Mouse (Mus musculus): Measurements from ENCODE around the gene Shoc2.

Gene Shoc2

GRCm38 (mm10) chr19:54039441-54039840, 95.3 kb downstream of the Shoc2 start:
- no peak for DNase-seq

GRCm38 (mm10) chr19:54040356-54041028, 96.4 kb downstream of the Shoc2 start:
- no peak for DNase-seq

DNA sequence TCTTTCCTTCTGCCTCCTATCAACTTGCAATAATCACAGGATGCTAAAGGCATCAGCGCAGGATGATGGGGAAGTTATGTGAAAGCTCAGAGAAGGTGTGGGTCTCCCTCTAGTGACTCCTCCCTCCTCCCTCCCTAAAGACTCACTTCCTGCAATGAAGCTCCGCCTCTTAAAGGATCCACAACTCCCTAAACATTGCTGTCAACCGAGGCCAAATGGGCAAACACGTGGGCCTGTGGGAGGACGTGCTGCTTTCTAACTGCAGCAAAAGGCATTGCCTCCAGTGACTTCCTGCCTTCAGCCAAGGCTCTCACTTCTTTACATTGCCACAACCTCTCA, 96.9 kb downstream of the Shoc2 start:
- DNase-seq = no peak

- no peak for DNase-seq
Observed at GRCm38 (mm10) chr19:54043851-54044250, 99.7 kb downstream of the Shoc2 start, which contains the start of gene Adra2a. Gene Adra2a, plus strand, starts transcription at chr19:54044151.

DNA sequence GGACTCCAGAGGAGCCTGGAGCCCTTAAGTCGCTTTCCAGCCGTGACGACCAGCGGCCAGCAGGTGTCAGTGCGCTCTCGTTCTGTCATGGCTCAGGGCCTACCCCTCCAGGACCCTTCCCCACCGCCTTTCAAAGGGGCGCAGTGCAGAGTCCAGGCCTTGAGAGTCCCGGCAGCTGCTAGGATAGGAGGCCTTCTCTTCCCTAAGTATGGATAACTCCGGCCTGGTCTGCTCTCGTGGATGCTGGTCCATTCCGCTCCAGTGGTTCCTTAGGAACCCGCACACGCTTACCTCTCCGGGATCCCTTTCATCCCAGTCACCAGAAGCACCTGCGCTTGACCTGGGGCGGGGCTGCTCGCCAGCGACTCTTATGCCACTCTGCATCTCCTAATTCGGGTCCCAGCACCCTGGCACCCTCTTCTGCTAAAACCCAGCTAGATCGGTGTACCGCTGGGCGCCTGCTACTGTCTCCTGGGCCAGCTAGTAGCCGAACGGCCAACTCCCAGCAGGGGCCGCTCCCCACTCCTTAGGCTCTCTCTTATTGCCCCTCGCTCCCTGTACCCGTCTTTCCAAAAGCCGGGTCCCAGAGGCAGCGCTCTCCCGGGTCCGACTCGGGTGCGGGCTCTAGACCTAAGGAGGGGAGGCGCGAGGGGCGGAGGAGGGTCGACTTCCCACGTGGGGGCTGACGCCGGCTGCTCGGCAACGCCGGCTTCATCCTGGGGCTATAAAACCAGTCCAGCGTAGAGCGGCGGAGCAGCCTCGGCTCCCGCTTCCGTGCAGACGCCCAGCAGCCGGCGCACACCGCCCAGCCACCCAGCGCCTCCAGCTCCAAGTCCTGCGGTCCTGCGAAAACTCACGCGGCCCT, 100.6 kb downstream of the Shoc2 start:
- DNase-seq = peak; percentile 86 to 88

GRCm38 (mm10) chr19:54045412-54045811, 101.3 kb downstream of the Shoc2 start:
- peak; percentile 51 to 59 for DNase-seq

DNA sequence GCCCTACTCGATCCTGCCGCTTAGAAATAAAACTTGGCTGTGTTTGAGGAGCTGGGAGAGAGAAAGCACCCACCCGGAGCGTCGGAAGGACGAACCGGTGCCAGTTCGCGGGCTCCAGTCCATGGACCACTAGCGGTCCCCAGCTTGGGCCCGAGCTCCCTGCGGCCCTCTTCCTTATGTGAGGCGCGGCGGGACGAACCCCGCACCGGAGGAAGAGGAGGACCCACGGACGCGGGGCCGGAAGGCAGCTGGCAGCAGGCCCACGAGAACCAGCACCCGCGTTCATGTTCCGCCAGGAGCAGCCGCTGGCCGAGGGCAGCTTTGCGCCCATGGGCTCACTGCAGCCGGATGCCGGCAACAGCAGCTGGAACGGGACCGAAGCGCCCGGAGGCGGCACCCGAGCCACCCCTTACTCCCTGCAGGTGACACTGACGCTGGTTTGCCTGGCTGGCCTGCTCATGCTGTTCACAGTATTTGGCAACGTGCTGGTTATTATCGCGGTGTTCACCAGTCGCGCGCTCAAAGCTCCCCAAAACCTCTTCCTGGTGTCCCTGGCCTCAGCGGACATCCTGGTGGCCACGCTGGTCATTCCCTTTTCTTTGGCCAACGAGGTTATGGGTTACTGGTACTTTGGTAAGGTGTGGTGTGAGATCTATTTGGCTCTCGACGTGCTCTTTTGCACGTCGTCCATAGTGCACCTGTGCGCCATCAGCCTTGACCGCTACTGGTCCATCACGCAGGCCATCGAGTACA, 102.0 kb downstream of the Shoc2 start:
- DNase-seq = peak; percentile 47 to 56

DNA sequence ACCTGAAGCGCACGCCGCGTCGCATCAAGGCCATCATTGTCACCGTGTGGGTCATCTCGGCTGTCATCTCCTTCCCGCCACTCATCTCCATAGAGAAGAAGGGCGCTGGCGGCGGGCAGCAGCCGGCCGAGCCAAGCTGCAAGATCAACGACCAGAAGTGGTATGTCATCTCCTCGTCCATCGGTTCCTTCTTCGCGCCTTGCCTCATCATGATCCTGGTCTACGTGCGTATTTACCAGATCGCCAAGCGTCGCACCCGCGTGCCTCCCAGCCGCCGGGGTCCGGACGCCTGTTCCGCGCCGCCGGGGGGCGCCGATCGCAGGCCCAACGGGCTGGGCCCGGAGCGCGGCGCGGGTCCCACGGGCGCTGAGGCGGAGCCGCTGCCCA, 102.6 kb downstream of the Shoc2 start:
- DNase-seq = peak; percentile 18 to 38

- DNase-seq = peak in 1 of 2 experiments; percentile 33
Observed at GRCm38 (mm10) chr19:54047386-54048050, 103.4 kb downstream of the Shoc2 start.

DNA sequence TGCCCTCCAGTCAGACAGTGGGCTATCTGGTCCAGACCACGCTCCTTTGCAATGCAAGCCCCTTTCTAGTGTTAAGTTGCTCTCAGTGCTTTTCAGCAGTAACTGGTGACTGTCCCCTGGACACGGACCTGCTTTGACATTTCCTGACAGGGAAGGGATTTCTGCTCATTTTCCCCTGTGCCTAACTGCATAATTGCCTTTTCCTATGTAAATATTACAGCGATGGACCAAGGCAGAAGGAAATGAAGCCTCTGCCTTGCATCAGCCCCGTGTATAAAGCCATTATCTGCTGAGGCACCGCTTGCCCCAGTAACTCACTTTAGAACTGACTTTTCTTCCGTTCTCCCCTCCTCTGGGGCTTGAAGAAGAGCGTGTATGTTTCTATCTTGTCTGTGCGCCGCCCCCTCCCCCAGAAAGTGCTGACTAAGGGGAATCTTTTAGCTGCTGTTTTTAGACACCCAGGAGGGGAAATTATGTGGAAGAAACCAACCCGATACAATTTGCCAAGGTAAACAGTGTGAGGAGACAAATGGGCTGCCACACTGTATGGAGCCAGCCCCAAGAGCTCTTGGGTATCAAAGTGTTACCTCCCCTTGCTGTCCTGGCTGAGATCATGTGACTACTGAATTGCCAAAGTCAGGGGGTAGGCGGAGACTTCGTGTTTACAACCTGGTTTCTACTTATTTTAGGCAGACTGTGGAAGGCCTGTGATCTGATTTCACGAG, 104.2 kb downstream of the Shoc2 start:
- DNase-seq = no peak

- DNase-seq = no peak
Observed at GRCm38 (mm10) chr19:54051651-54052050, 107.5 kb downstream of the Shoc2 start.

DNA sequence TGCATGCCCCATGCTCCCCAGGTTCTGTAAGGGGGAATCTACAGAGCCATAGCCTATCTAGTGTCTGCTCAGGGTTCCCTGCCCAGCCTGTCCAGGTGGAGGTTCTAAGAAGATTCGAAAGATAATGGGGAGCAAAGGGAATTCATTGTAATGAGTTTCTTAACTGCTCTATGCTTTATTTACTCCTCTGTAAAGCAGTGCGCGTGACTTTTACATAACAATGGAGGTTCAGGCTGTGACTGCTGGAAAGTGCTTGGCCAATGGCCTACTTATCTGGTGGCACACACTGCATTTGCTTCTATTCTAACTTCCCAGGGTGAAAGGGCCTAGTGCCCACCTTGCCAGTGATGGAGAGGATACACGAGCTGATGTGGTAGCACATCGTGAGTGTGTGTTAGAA, 111.7 kb downstream of the Shoc2 start:
- no peak for DNase-seq

DNA sequence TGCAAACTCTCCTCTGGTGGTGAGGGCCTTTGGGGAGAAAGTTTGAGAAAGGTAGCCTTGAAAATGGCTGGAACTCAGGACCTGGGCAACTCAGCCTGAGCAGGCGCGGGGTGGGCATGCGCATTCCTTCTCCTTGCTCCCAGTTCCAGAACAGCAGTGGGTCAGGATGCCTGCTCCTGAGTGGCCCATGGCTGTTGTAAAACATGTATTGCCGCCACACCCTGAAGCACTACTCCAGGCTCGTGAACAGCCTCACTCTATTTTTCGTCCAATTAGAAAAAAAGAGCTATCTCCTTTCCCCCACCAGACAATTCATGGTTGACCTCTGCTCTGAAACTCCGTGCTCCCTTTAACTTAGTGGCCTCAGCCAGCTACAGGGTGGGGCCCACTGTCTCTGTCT, 124.3 kb downstream of the Shoc2 start:
- no peak for DNase-seq

DNA sequence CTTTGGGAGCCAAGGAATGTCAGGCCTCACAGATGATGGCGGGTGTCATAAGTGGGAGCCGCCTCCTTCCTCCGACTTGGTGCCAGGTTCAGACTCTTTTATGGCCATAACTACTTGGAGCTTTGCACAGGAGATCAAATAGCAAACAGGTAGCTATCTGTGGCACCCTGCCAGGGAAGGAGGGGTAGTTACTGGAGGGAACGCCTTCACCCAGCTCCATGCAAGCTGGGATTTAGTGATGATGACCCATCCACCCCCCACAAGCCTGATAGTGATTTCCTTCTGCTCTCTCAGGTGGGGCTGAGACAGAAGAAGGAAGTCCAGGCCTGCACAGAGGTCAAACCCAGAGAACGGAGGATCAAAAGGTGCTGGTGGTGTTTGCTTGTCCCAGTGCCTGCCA, 126.4 kb downstream of the Shoc2 start:
- peak; percentile 39 to 58 for DNase-seq

DNA sequence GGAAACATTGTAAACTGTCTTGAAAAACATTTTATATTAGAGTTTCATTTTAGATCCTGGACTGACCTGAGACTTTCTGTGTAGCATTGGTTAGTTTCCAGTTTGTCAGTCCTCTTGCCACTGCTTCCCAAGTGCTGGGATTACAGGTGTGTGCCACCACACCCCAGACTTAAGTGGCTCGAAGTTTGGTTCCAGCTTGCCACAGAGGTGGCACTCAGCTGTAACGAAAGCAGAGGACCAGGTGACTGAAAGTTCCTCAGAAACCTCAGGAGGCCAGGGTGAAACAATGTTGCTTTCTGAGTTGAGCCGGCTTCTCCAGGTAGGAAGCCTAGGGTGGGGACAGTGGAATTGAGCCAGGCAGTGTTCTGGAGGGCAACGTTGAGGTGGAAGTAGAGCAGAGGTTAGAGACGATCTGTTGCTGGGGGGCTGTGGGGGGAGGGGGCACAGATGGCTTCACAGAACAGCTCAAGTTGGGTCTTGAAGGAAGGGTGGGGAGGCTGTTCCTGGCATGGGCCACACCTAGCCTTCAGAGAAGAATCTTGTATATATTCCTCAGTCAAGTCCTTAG, 128.2 kb downstream of the Shoc2 start:
- DNase-seq = no peak

GRCm38 (mm10) chr19:54076362-54077349, 132.6 kb downstream of the Shoc2 start:
- DNase-seq = no peak

DNA sequence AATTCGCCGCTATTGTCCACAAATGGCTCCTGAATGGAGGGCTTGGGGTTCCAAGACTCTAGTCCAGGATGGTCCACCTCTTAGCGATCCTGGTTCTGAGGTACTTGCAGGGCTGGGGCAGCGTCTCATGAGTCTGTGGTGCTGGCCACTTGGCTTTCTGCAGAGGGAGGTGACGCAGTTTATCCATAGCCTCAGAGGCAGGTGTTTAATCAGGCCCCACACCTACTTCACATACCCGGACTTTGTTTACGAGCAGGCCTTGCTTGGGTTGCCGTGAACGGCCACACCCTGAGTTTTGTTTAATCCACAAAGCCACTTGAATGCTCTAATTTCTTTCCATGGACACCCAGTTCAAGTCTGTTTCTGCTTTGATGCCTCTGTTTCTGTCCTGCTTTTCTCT, 137.2 kb downstream of the Shoc2 start:
- DNase-seq = no peak

- no peak for DNase-seq
Observed at GRCm38 (mm10) chr19:54081716-54082165, 137.6 kb downstream of the Shoc2 start.

Data from kidney, postnatal 4 days (tissue).